Mouse (Mus musculus): ENCODE results near the gene Gprc5d. TPM values are rescaled to one million over a fixed set of nuclear protein-coding genes. Genes with fewer than 3 reads are reported as not detected.
A peak's percentile ranks its signal among the peaks of the same experiment; 100 is the strongest.

The Gprc5d gene
- polyA plus RNA-seq (2016; fragmentation: Nextera tagmentation; extraction: Ambion mirVana): 0.11 TPM in 1 of 2 replicates, not detected in the other

GRCm38 (mm10) chr6:135118183-135118582 lies at the start of gene Gprc5d:
TSS of gene Gprc5d (minus strand) at chr6:135118283.
- H3K9me3 ChIP-seq: peaks cover 7% of the 10 kb centered on the region; the same call in 1 of the 2 replicates
- H3K4me1 ChIP-seq: peaks cover 4% of the 10 kb centered on the region
- 0 out of 2 replicates have a peak, but pooled peaks cover 8% of the 10 kb centered on the region for H3K27me3 ChIP-seq (ENCODE audit: poor library complexity, severe bottlenecking)
- no peak within 1 kb of the TSS for H3K4me3 ChIP-seq
- WGBS: 93% methylated on average over 5 of the region's 5 CpGs
- H3K27ac ChIP-seq: no peak within 1 kb of the TSS
- DNase-seq (ENCODE audit: extremely low spot score, low spot score): no peak
- H3K36me3 ChIP-seq (replicated peaks): no peaks in the 10 kb centered on the region

DNA sequence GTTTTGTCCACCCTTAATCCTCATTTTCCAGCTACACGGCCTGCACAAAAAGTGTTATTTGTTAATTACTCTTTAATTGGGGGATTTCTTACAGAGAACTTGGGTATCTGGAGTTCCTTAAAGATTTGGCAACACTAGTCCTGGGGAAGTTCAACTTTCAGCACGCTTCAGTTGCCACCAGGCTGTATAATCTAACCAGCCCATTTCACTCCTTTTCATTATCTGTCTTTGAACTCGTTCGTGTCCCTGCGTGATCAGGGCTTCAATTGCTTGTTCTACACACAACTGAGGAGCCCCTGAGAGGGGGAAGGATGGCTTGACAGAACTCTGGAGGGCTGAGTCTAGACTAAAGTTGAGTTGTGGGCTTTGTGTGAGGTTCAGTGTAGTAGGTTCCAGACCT lies 48.6 kb upstream of the Gprc5d start:
- H3K4me3 ChIP-seq: no peak overlapping the region
- H3K27me3 ChIP-seq (ENCODE audit: poor library complexity, severe bottlenecking): peaks cover 21% of the 10 kb centered on the region
- H3K27ac ChIP-seq: no peak overlapping the region
- DNase-seq (ENCODE audit: extremely low spot score, low spot score): no peak
- WGBS: 57% methylated on average over 5 of the region's 5 CpGs
- H3K4me1 ChIP-seq: peaks cover 25% of the 10 kb centered on the region
- no peaks in the 10 kb centered on the region for H3K9me3 ChIP-seq
- H3K36me3 ChIP-seq (replicated peaks): no peaks in the 10 kb centered on the region

- no peak for DNase-seq (ENCODE audit: extremely low spot score, low spot score)
- WGBS: 89% methylated on average over 3 of the region's 3 CpGs
- peaks cover 21% of the 10 kb centered on the region for H3K27me3 ChIP-seq (ENCODE audit: poor library complexity, severe bottlenecking)
- H3K36me3 ChIP-seq (replicated peaks): no peaks in the 10 kb centered on the region
- H3K4me3 ChIP-seq: no peak overlapping the region
- no peaks in the 10 kb centered on the region for H3K9me3 ChIP-seq
- H3K4me1 ChIP-seq: peaks cover 25% of the 10 kb centered on the region
- no peak overlapping the region for H3K27ac ChIP-seq
Observed at GRCm38 (mm10) chr6:135166262-135166661, 48.2 kb upstream of the Gprc5d start.

DNA sequence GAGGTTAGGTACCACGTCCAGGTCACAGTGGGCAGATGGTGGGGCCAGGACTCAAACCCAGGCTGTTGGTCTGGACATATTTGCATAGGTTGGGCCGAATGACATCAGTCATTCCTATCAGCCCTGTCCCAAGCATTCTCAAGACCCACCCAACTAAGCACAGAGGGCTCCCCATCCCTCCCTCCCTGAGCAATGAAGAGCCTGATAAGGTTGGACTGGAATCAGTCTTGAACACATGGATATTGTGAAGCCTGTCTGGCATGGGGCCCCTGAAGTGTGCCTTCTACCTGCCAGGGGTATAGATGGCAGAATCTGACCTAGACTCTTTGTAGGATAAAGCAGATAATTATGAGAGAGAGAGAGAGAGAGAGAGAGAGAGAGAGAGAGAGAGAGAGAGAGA lies 47.6 kb upstream of the Gprc5d start:
- no peaks in the 10 kb centered on the region for H3K9me3 ChIP-seq
- no peaks in the 10 kb centered on the region for H3K36me3 ChIP-seq (replicated peaks)
- H3K4me3 ChIP-seq: no peak overlapping the region
- peaks cover 21% of the 10 kb centered on the region for H3K27me3 ChIP-seq (ENCODE audit: poor library complexity, severe bottlenecking)
- WGBS: 79% methylated on average over 2 of the region's 2 CpGs
- no peak overlapping the region for H3K27ac ChIP-seq
- peaks cover 25% of the 10 kb centered on the region for H3K4me1 ChIP-seq
- no peak for DNase-seq (ENCODE audit: extremely low spot score, low spot score)

- Histone ChIP-seq H3K36me3 (replicated peaks) (no peaks in the 10 kb centered on the region), H3K27ac (no peak overlapping the region), H3K4me1 (peaks cover 25% of the 10 kb centered on the region), H3K27me3 (ENCODE audit: poor library complexity, severe bottlenecking) (peaks cover 21% of the 10 kb centered on the region), H3K4me3 (no peak overlapping the region), H3K9me3 (no peaks in the 10 kb centered on the region)
- no peak for DNase-seq (ENCODE audit: extremely low spot score, low spot score)
- WGBS: 90% methylated on average over 3 of the region's 3 CpGs
Observed at GRCm38 (mm10) chr6:135165191-135165590, 47.1 kb upstream of the Gprc5d start.

DNA sequence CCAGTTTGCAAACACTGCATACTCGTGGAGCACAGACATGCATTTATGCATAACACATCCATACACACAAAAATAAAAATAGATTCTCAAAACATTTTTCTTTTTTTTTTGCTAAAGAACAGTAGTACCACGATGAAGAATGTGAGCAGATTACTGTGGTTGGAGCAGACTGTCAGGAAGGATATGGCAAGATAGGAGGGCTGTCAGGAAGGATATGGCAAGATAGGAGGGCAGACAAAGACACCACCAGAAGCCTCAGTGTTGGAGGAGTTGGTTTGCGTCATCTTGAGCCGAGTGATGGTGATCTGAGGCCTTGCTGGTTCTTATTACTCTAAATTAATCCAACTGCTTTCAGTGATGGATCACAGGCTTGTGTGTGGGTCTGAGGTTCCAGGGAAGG lies 44.8 kb upstream of the Gprc5d start:
- Histone ChIP-seq H3K36me3 (replicated peaks) (no peaks in the 10 kb centered on the region), H3K9me3 (no peaks in the 10 kb centered on the region), H3K27ac (no peak overlapping the region), H3K4me1 (peaks cover 22% of the 10 kb centered on the region), H3K4me3 (no peak overlapping the region), H3K27me3 (ENCODE audit: poor library complexity, severe bottlenecking) (peaks cover 21% of the 10 kb centered on the region)
- 83% methylated on average over 4 of the region's 4 CpGs for WGBS
- DNase-seq (ENCODE audit: extremely low spot score, low spot score): no peak

- no peak overlapping the region for H3K27ac ChIP-seq
- DNase-seq (ENCODE audit: extremely low spot score, low spot score): no peak
Observed at GRCm38 (mm10) chr6:135162311-135162710, 44.2 kb upstream of the Gprc5d start.

GRCm38 (mm10) chr6:135161356-135161755 lies 43.3 kb upstream of the Gprc5d start:
- 78% methylated on average over 4 of the region's 4 CpGs for WGBS
- no peak overlapping the region for H3K4me3 ChIP-seq
- H3K36me3 ChIP-seq (replicated peaks): no peaks in the 10 kb centered on the region
- peaks cover 8% of the 10 kb centered on the region; the same call in 1 of the 2 replicates for H3K27me3 ChIP-seq (ENCODE audit: poor library complexity, severe bottlenecking)
- no peaks in the 10 kb centered on the region for H3K9me3 ChIP-seq
- peaks cover 13% of the 10 kb centered on the region for H3K4me1 ChIP-seq
- no peak overlapping the region for H3K27ac ChIP-seq
- DNase-seq (ENCODE audit: extremely low spot score, low spot score): no peak

More at GRCm38 (mm10) chr6:135162311-135162710, 44.2 kb upstream of the Gprc5d start:
- 82% methylated on average over 3 of the region's 3 CpGs for WGBS
- Histone ChIP-seq H3K4me3 (no peak overlapping the region), H3K27me3 (ENCODE audit: poor library complexity, severe bottlenecking) (peaks cover 18% of the 10 kb centered on the region), H3K9me3 (no peaks in the 10 kb centered on the region), H3K4me1 (peaks cover 16% of the 10 kb centered on the region), H3K36me3 (replicated peaks) (no peaks in the 10 kb centered on the region)

DNA sequence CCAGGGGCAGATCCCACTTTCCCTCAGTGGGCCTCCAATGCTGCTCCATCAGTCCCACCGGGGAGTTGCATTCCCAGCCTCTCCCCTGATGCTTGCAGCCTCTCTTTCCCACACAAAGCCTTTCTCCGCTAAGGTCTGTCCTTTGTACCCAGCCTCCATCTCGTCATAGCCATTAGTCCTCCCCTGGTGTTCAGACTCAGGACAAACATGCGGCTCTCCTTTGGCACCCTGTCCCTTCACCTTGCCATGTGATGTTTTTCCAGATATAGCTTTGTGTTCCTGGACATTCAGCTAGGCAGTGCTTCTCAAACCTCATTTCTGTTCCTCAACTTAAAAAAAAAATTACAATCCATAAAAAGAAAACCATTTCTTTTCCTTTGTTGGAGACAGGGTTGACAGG lies 40.4 kb upstream of the Gprc5d start:
- H3K4me1 ChIP-seq: peaks cover 11% of the 10 kb centered on the region
- no peak overlapping the region for H3K4me3 ChIP-seq
- no peak overlapping the region for H3K27ac ChIP-seq
- DNase-seq (ENCODE audit: extremely low spot score, low spot score): no peak
- WGBS: 44% methylated on average over 4 of the region's 4 CpGs
- no peaks in the 10 kb centered on the region for H3K27me3 ChIP-seq (ENCODE audit: poor library complexity, severe bottlenecking)
- no peaks in the 10 kb centered on the region for H3K9me3 ChIP-seq
- no peaks in the 10 kb centered on the region for H3K36me3 ChIP-seq (replicated peaks)

DNA sequence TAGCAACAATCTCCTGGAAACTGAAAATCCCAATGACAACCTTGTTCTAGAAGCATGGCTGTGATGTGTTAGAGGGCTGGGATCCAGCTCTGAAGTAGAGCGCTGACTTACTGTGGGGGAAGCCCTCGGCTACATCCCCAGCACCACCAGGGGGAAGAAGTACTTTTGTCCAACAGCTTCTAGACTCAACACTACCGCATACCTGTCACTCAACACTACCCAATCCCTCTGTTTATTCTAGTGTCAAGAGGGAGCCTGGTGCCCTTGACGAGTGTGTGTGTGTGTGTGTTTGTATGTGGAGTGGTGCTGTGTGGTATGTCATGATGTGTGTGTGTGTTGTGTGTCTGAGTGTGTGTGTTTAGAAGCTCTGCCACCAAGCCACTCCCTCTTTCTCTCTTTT lies 39.4 kb upstream of the Gprc5d start:
- Histone ChIP-seq H3K27ac (no peak overlapping the region), H3K36me3 (replicated peaks) (no peaks in the 10 kb centered on the region), H3K9me3 (0 out of 2 replicates have a peak, but pooled peaks cover 3% of the 10 kb centered on the region), H3K27me3 (ENCODE audit: poor library complexity, severe bottlenecking) (no peaks in the 10 kb centered on the region), H3K4me3 (no peak overlapping the region), H3K4me1 (peaks cover 4% of the 10 kb centered on the region; the same call in 1 of the 2 replicates)
- 80% methylated on average over 4 of the region's 4 CpGs for WGBS
- DNase-seq (ENCODE audit: extremely low spot score, low spot score): no peak

DNA sequence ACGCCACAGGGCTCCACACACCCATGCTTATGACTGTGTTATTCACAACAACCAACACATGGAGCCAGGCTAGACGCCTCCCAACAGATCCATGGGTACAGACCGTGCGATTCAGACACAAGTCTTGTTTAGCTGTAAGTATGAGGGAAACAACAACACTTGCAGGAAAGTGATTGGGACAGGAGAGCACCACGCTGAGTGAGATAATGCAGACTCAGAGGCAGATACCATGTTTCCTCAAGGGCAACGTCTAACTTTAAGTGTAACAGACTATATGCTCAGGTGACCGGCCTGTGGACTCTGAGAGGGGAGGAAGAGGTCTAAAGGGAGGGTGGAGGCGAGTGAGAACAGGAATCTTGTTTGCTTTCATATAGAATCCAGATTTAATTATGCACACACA lies 38.5 kb upstream of the Gprc5d start:
- no peak for DNase-seq (ENCODE audit: extremely low spot score, low spot score)
- no peak overlapping the region for H3K27ac ChIP-seq
- WGBS: 88% methylated on average over 8 of the region's 8 CpGs
- H3K27me3 ChIP-seq (ENCODE audit: poor library complexity, severe bottlenecking): no peaks in the 10 kb centered on the region
- H3K36me3 ChIP-seq (replicated peaks): no peaks in the 10 kb centered on the region
- H3K4me3 ChIP-seq: no peak overlapping the region
- 0 out of 2 replicates have a peak, but pooled peaks cover 3% of the 10 kb centered on the region for H3K9me3 ChIP-seq
- peaks cover 4% of the 10 kb centered on the region; the same call in 1 of the 2 replicates for H3K4me1 ChIP-seq

DNA sequence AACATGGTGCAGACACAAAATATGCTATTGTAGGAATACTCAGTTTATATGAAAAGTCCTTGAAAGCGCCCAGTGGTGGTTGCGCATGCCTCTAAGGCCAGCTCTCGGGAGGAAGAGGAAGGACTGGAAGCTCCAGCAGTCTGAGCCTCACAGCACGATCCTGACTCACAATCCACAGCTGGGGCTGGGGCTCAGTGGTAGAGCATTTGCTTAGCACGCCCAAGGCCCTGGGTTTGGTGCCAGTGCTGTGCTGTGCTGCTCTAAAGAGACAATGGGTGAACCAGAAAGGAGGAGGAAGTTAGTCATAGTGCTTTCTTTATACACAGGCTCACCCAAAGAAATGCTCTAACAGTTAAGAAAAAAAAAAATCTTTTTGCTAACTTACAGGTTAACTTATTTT lies 35.6 kb upstream of the Gprc5d start:
- Histone ChIP-seq H3K9me3 (0 out of 2 replicates have a peak, but pooled peaks cover 3% of the 10 kb centered on the region), H3K4me1 (peaks cover 8% of the 10 kb centered on the region), H3K27ac (no peak overlapping the region), H3K4me3 (no peak overlapping the region), H3K36me3 (replicated peaks) (no peaks in the 10 kb centered on the region), H3K27me3 (ENCODE audit: poor library complexity, severe bottlenecking) (0 out of 2 replicates have a peak, but pooled peaks cover 8% of the 10 kb centered on the region)
- no peak for DNase-seq (ENCODE audit: extremely low spot score, low spot score)
- WGBS: 86% methylated on average over 5 of the region's 5 CpGs

- Histone ChIP-seq H3K4me3 (no peak overlapping the region), H3K27me3 (ENCODE audit: poor library complexity, severe bottlenecking) (0 out of 2 replicates have a peak, but pooled peaks cover 8% of the 10 kb centered on the region), H3K9me3 (0 out of 2 replicates have a peak, but pooled peaks cover 3% of the 10 kb centered on the region), H3K4me1 (peaks cover 4% of the 10 kb centered on the region; the same call in 1 of the 2 replicates), H3K36me3 (replicated peaks) (no peaks in the 10 kb centered on the region), H3K27ac (no peak overlapping the region)
- peak; percentile 38 for DNase-seq (ENCODE audit: extremely low spot score, low spot score)
- 34% methylated on average over 5 of the region's 5 CpGs for WGBS
Observed at GRCm38 (mm10) chr6:135150311-135150710, 32.2 kb upstream of the Gprc5d start.

All from forebrain, embryonic 10.5 days (tissue).